Mouse (Mus musculus) megakaryocyte, embryonic 14.5 days (primary cell): ENCODE measurements around the gene Ccl9.

Source experiments
- FLI1 ChIP-seq: IDR thresholded peaks from 2 replicates; pipeline ENCODE4 v1.6.1; 2012; ENCODE audit warnings: low read length, inconsistent platforms, mixed read lengths
- GATA1 ChIP-seq: IDR thresholded peaks from 3 replicates; pipeline ENCODE4 v1.6.1; 2012; ENCODE audit warnings: mixed read lengths, low read length, inconsistent platforms, borderline replicate concordance

- no peak for TF ChIP-seq FLI1
- TF ChIP-seq GATA1, result no peak
Measured at GRCm38 (mm10) chr11:83584232-83584631, 5.8 kb upstream of the Ccl9 start.
